Mouse (Mus musculus) cerebellum, adult 11 months (tissue): ENCODE measurements at regions not wholly inside any gene's neighbourhood (a gene's known extent, or its start where the extent isn't known, plus 50 kb on each side); places are given as distances from the start of the nearest gene placed in this dataset.
A peak's percentile ranks its signal among the peaks of the same experiment; 100 is the strongest.

Source experiments
- DNase-seq: peaks from one replicate; pipeline ENCODE4 v3.0.0; 2022

GRCm38 (mm10) chr4:53386309-53386708 is 53.9 kb upstream of the Slc44a1 start:
- DNase-seq, result no peak

GRCm38 (mm10) chr4:53384761-53385160 is 55.5 kb upstream of the Slc44a1 start:
- DNase-seq, result peak; percentile 66

- DNase-seq, result no peak
Observed at GRCm38 (mm10) chr4:53384104-53384503, 56.1 kb upstream of the Slc44a1 start.

GRCm38 (mm10) chr4:53382012-53382411 is 58.2 kb upstream of the Slc44a1 start:
- no peak for DNase-seq

- DNase-seq, result no peak
Observed at GRCm38 (mm10) chr4:53379855-53380254, 60.4 kb upstream of the Slc44a1 start.

- DNase-seq, result no peak
Observed at GRCm38 (mm10) chr4:53376995-53377394, 63.2 kb upstream of the Slc44a1 start.

GRCm38 (mm10) chr4:53356374-53356773 is 83.8 kb upstream of the Slc44a1 start:
- DNase-seq, result no peak

- no peak for DNase-seq
Observed at GRCm38 (mm10) chr4:53354961-53355360, 85.3 kb upstream of the Slc44a1 start.

- no peak for DNase-seq
Observed at GRCm38 (mm10) chr4:53353399-53354090, 86.7 kb upstream of the Slc44a1 start.

- DNase-seq, result no peak
Observed at GRCm38 (mm10) chr4:53351104-53351607, 89.1 kb upstream of the Slc44a1 start.

- DNase-seq, result no peak
Observed at GRCm38 (mm10) chr4:53345346-53345745, 94.9 kb upstream of the Slc44a1 start.

GRCm38 (mm10) chr4:53344546-53344945 is 95.7 kb upstream of the Slc44a1 start:
- no peak for DNase-seq

GRCm38 (mm10) chr4:53341181-53341580 is 99.0 kb upstream of the Slc44a1 start:
- no peak for DNase-seq

GRCm38 (mm10) chr4:53340021-53340667 is 100.1 kb upstream of the Slc44a1 start:
- DNase-seq, result no peak

- DNase-seq, result no peak
Observed at GRCm38 (mm10) chr4:53339125-53340020, 100.8 kb upstream of the Slc44a1 start.

GRCm38 (mm10) chr4:53338479-53338878 is 101.7 kb upstream of the Slc44a1 start:
- no peak for DNase-seq

GRCm38 (mm10) chr4:53337784-53338183 is 102.4 kb upstream of the Slc44a1 start:
- no peak for DNase-seq

- DNase-seq, result no peak
Observed at GRCm38 (mm10) chr4:53327382-53328165, 112.6 kb upstream of the Slc44a1 start.

- no peak for DNase-seq
Observed at GRCm38 (mm10) chr4:53323838-53324237, 116.4 kb upstream of the Slc44a1 start.

- no peak for DNase-seq
Observed at GRCm38 (mm10) chr4:53323195-53323594, 117.0 kb upstream of the Slc44a1 start.

GRCm38 (mm10) chr4:53322484-53322883 is 117.7 kb upstream of the Slc44a1 start:
- no peak for DNase-seq

GRCm38 (mm10) chr4:53320735-53321449 is 119.3 kb upstream of the Slc44a1 start:
- no peak for DNase-seq
